Mouse (Mus musculus): ENCODE results near the gene Prkaca.

GRCm38 (mm10) chr8:84023631-84024030, 50.8 kb downstream of the Prkaca start:
- TF ChIP-seq POLR2A (IDR thresholded peaks at IDR 0.05; ENCODE audit: extremely low read depth, insufficient read depth, low read length) (no peak), CTCF (IDR thresholded peaks at IDR 0.05; ENCODE audit: extremely low read depth, insufficient read depth, low read length) (no peak)
